Mouse (Mus musculus) CD4-positive naive resting alpha-beta T cell, adult 76 days (primary cell): ENCODE measurements around the gene Nkap. TPM values are rescaled to one million over a fixed set of nuclear protein-coding genes. Genes with fewer than 3 reads are reported as not detected.

Experiments used
- total RNA-seq: library from RNA; stranded (reverse); gene quantifications from one replicate; pipeline ENCODE4 v1.2.4, GENCODE M21; 2023

The Nkap gene
- 20.8 TPM for total RNA-seq

GRCm38 (mm10) chrX:37126671-37127358, at the start of gene Nkap:
Gene Nkap, plus strand, starts transcription at chrX:37126795.

GRCm38 (mm10) chrX:37084927-37085660, 41.5 kb upstream of the Nkap start, which contains the start of gene Rpl39:
Gene Rpl39, minus strand, starts transcription at chrX:37085402.

GRCm38 (mm10) chrX:37110193-37110880, 16.3 kb upstream of the Nkap start, which contains the start of gene Upf3b:
Gene Upf3b, minus strand, starts transcription at chrX:37110322.

GRCm38 (mm10) chrX:37168742-37169141, 42.1 kb downstream of the Nkap start, which contains the start of gene Akap14:
Gene Akap14, minus strand, starts transcription at chrX:37168842.

GRCm38 (mm10) chrX:37191105-37191743, 64.6 kb downstream of the Nkap start, which contains the start of the genes Ndufa1 and Rnf113a1:
Gene Ndufa1, minus strand, starts transcription at chrX:37191163.
Gene Rnf113a1, plus strand, starts transcription at chrX:37191245.

Other genes with a start within 250 kb of the Nkap start
- gene Nkrf, start 223.9 kb upstream of the Nkap start, total RNA-seq, result 14.2 TPM
- 137 TPM for gene Sept6, start 135.0 kb upstream of the Nkap start, total RNA-seq
- not detected for gene Sowahd, start 78.0 kb upstream of the Nkap start, total RNA-seq
- gene Rpl39, start 41.4 kb upstream of the Nkap start, total RNA-seq, result 1,596 TPM
- gene Upf3b, start 16.5 kb upstream of the Nkap start, total RNA-seq, result 27.6 TPM
- gene Akap14, start 42.0 kb downstream of the Nkap start, total RNA-seq, result not detected
- gene Ndufa1, start 64.4 kb downstream of the Nkap start, total RNA-seq, result 72.5 TPM
- 2.5 TPM for gene Rnf113a1, start 64.5 kb downstream of the Nkap start, total RNA-seq
- not detected for gene Gm9, start 84.2 kb downstream of the Nkap start, total RNA-seq
- gene Rhox1, start 95.5 kb downstream of the Nkap start, total RNA-seq, result not detected
- not detected for gene Rhox2a, start 118.2 kb downstream of the Nkap start, total RNA-seq
- not detected for gene Rhox3a, start 123.1 kb downstream of the Nkap start, total RNA-seq
- not detected for gene Rhox4a, start 138.5 kb downstream of the Nkap start, total RNA-seq